Mouse (Mus musculus) kidney, postnatal 10 days (tissue): Measurements from ENCODE around the gene Gm6588.
"Not testable (repeated sequence)": the region's sequence is repeated elsewhere in the genome, so short reads cannot be mapped to it uniquely, and the experiment has no call there.

Experiments used
- DNase-seq: peaks from one replicate; pipeline ENCODE4 v3.0.0; 2021; ENCODE audit warnings: mixed read lengths

The Gm6588 gene

GRCm38 (mm10) chr5:112448747-112449440 lies at the start of gene Gm6588:
TSS of gene Gm6588 (plus strand) at chr5:112449426.
- DNase-seq = no peak

- DNase-seq = peak; percentile 30
Observed at GRCm38 (mm10) chr5:112402437-112402836, 46.8 kb upstream of the Gm6588 start.

- no peak for DNase-seq
Observed at GRCm38 (mm10) chr5:112406017-112406416, 43.2 kb upstream of the Gm6588 start.

- no peak for DNase-seq
Observed at GRCm38 (mm10) chr5:112409274-112409673, 40.0 kb upstream of the Gm6588 start.

GRCm38 (mm10) chr5:112411072-112411471 lies 38.2 kb upstream of the Gm6588 start:
- no peak for DNase-seq

GRCm38 (mm10) chr5:112411514-112412335 lies 37.5 kb upstream of the Gm6588 start:
- DNase-seq = no peak

GRCm38 (mm10) chr5:112412781-112413180 lies 36.4 kb upstream of the Gm6588 start:
- not testable (repeated sequence) for DNase-seq

GRCm38 (mm10) chr5:112416673-112417072 lies 32.6 kb upstream of the Gm6588 start:
- DNase-seq = no peak

GRCm38 (mm10) chr5:112418023-112418422 lies 31.2 kb upstream of the Gm6588 start:
- DNase-seq = no peak

GRCm38 (mm10) chr5:112419535-112419934 lies 29.7 kb upstream of the Gm6588 start:
- DNase-seq = peak; percentile 30

GRCm38 (mm10) chr5:112426635-112427034 lies 22.6 kb upstream of the Gm6588 start:
- no peak for DNase-seq

- DNase-seq = peak; percentile 84
Observed at GRCm38 (mm10) chr5:112427283-112427682, 21.9 kb upstream of the Gm6588 start.

GRCm38 (mm10) chr5:112428944-112429343 lies 20.3 kb upstream of the Gm6588 start:
- DNase-seq = peak; percentile 84

- DNase-seq = peak; percentile 31
Observed at GRCm38 (mm10) chr5:112431120-112431775, 18.0 kb upstream of the Gm6588 start.

GRCm38 (mm10) chr5:112432033-112432432 lies 17.2 kb upstream of the Gm6588 start:
- DNase-seq = no peak

- DNase-seq = peak; percentile 86
Observed at GRCm38 (mm10) chr5:112433004-112433403, 16.2 kb upstream of the Gm6588 start.

- no peak for DNase-seq
Observed at GRCm38 (mm10) chr5:112438535-112438934, 10.7 kb upstream of the Gm6588 start.

- DNase-seq = no peak
Observed at GRCm38 (mm10) chr5:112453088-112453487, 3.9 kb downstream of the Gm6588 start.

- no peak for DNase-seq
Observed at GRCm38 (mm10) chr5:112454966-112455555, 5.8 kb downstream of the Gm6588 start.

- no peak for DNase-seq
Observed at GRCm38 (mm10) chr5:112459903-112460302, 10.7 kb downstream of the Gm6588 start.

- DNase-seq = peak; percentile 48
Observed at GRCm38 (mm10) chr5:112466331-112466730, 17.1 kb downstream of the Gm6588 start.

GRCm38 (mm10) chr5:112468986-112469581 lies 19.9 kb downstream of the Gm6588 start:
- DNase-seq = no peak

- peak; percentile 70 for DNase-seq
Observed at GRCm38 (mm10) chr5:112470144-112470543, 20.9 kb downstream of the Gm6588 start.
